Mouse (Mus musculus) central nervous system, embryonic 14 days (tissue): Measurements from ENCODE around the gene Gpx5. TPM values are rescaled to one million over a fixed set of nuclear protein-coding genes. Genes with fewer than 3 reads are reported as not detected.

Experiments
- polyA plus RNA-seq: library from polyadenylated mRNA; depleted of rRNA; stranded (reverse); fragments of >200 nt; gene quantifications from 2 replicates; pipeline ENCODE4 v1.2.3, GENCODE M21; 2012; rRNA removed

Gene Gpx5
- polyA plus RNA-seq, result 0.02 TPM in 1 of 2 replicates, not detected in the other

GRCm38 (mm10) chr13:21292631-21293030 lies at the start of gene Gpx5:
Gene Gpx5 (minus strand): TSS chr13:21292731.

GRCm38 (mm10) chr13:21311926-21312325 lies 19.4 kb upstream of the Gpx5 start, which contains the start of gene Gpx6:
Gene Gpx6 (plus strand): TSS chr13:21312125.

Other genes starting within 250 kb of the Gpx5 start
- gene Olfr1370, start 217.8 kb downstream of the Gpx5 start, polyA plus RNA-seq, result not detected in 2 replicates
- not detected in 2 replicates for gene Olfr1369-ps1, start 181.2 kb downstream of the Gpx5 start, polyA plus RNA-seq
- not detected in 2 replicates for gene Olfr263, start 163.1 kb downstream of the Gpx5 start, polyA plus RNA-seq
- not detected in 2 replicates for gene Olfr1368, start 146.9 kb downstream of the Gpx5 start, polyA plus RNA-seq
- gene Trim27, start 113.3 kb downstream of the Gpx5 start, polyA plus RNA-seq, result 73.5 and 75.8 TPM in 2 replicates
- not detected in 2 replicates for gene Gpx6, start 19.4 kb upstream of the Gpx5 start, polyA plus RNA-seq
- not detected in 2 replicates for gene Olfr1367, start 54.2 kb upstream of the Gpx5 start, polyA plus RNA-seq
- gene Zscan12, start 70.1 kb upstream of the Gpx5 start, polyA plus RNA-seq, result 10.3 and 11.3 TPM in 2 replicates
- gene Zkscan3, start 110.0 kb upstream of the Gpx5 start, polyA plus RNA-seq, result 74.8 and 89.9 TPM in 2 replicates
- gene Pgbd1, start 148.3 kb upstream of the Gpx5 start, polyA plus RNA-seq, result 4.3 and 4.4 TPM in 2 replicates
- gene Zscan26, start 161.0 kb upstream of the Gpx5 start, polyA plus RNA-seq, result 38.9 and 40.7 TPM in 2 replicates
- gene Nkapl, start 175.8 kb upstream of the Gpx5 start, polyA plus RNA-seq, result 0.96 and 0.98 TPM in 2 replicates
- gene Zkscan4, start 186.2 kb upstream of the Gpx5 start, polyA plus RNA-seq, result 5.1 and 5.3 TPM in 2 replicates
- gene Gm10065, start 186.7 kb upstream of the Gpx5 start, polyA plus RNA-seq, result not detected in 2 replicates
- gene AK157302, start 202.5 kb upstream of the Gpx5 start, polyA plus RNA-seq, result 0.29 and 0.33 TPM in 2 replicates
- 4.1 and 4.4 TPM in 2 replicates for gene Gm11273, start 208.7 kb upstream of the Gpx5 start, polyA plus RNA-seq
- gene Zkscan8, start 238.4 kb upstream of the Gpx5 start, polyA plus RNA-seq, result 10.2 and 11.0 TPM in 2 replicates